Comparison of ENCODE assay signal across 8 mouse cellular contexts in genomic region chr11:75655621-75656545, GRCm38 (mm10). TPM values are rescaled to one million over a fixed set of nuclear protein-coding genes. Genes with fewer than 3 reads are reported as not detected.
DNase-seq lines count a peak whose midpoint lies in the region; ATAC-seq lines count a peak whose summit lies in the region.

No protein-coding gene starts in this region.

- H3K36me3 ChIP-seq in embryonic facial prominence, embryonic 13.5 days: peaks cover 30% of the 10 kb centered on the region
- H3K36me3 ChIP-seq in heart, embryonic 11.5 days (ENCODE audit: control insufficient read depth, insufficient read depth, low read length): peaks cover 14% of the 10 kb centered on the region
- H3K36me3 ChIP-seq in kidney, embryonic 14.5 days (ENCODE audit: control insufficient read depth, insufficient read depth, low read length): peaks cover 19% of the 10 kb centered on the region
- H3K36me3 ChIP-seq in neural tube, embryonic 15.5 days: peaks cover 3% of the 10 kb centered on the region; the same call in 1 of the 2 replicates

- WGBS in embryonic facial prominence, embryonic 13.5 days: 1% methylated on average over 78 of the region's 78 CpGs
- under 1% methylated on average over 77 of the region's 78 CpGs for WGBS in heart, embryonic 11.5 days (ENCODE audit: insufficient replicate concordance)
- WGBS in kidney, embryonic 14.5 days: 1% methylated on average over 78 of the region's 78 CpGs
- 2% methylated on average over 74 of the region's 78 CpGs for WGBS in neural tube, embryonic 15.5 days

- DNase-seq in A20 (ENCODE audit: low read depth, low spot score): peak; percentile 87
- peak; percentile 81 for DNase-seq in adrenal gland, adult 8-10 months
- DNase-seq in lung, adult 18-20 months: peak; percentile 89 to 92
- DNase-seq in testis, postnatal 14 days (ENCODE audit: low spot score): peak; percentile 82

- peak overlapping the region; percentile 84 for H3K4me2 ChIP-seq in embryonic facial prominence, embryonic 13.5 days
- H3K4me2 ChIP-seq in heart, embryonic 11.5 days: peak overlapping the region; percentile 88
- peak overlapping the region; percentile 83 for H3K4me2 ChIP-seq in kidney, embryonic 14.5 days (replicated peaks; ENCODE audit: low read depth, low read length)
- H3K4me2 ChIP-seq in neural tube, embryonic 15.5 days: peak overlapping the region; percentile 99

- H3K9me3 ChIP-seq in embryonic facial prominence, embryonic 13.5 days: no peaks in the 10 kb centered on the region
- H3K9me3 ChIP-seq in heart, embryonic 11.5 days (replicated peaks; ENCODE audit: control insufficient read depth, low read length): no peaks in the 10 kb centered on the region
- no peaks in the 10 kb centered on the region for H3K9me3 ChIP-seq in kidney, embryonic 14.5 days (ENCODE audit: control insufficient read depth, low read length)
- no peaks in the 10 kb centered on the region for H3K9me3 ChIP-seq in neural tube, embryonic 15.5 days (replicated peaks)

- H3K27ac ChIP-seq in embryonic facial prominence, embryonic 13.5 days: peak overlapping the region; percentile 77
- peak overlapping the region; percentile 87 for H3K27ac ChIP-seq in heart, embryonic 11.5 days (ENCODE audit: low read depth, low read length)
- peak overlapping the region; percentile 61 for H3K27ac ChIP-seq in kidney, embryonic 14.5 days (ENCODE audit: low read depth, low read length)
- H3K27ac ChIP-seq in neural tube, embryonic 15.5 days (replicated peaks): 0 out of 2 replicates have a peak overlapping the region, but pooled peaks have one; percentile 48

- peaks cover 48% of the 10 kb centered on the region for H3K4me1 ChIP-seq in embryonic facial prominence, embryonic 13.5 days
- H3K4me1 ChIP-seq in heart, embryonic 11.5 days (ENCODE audit: control insufficient read depth, insufficient read depth, low read length): peaks cover 49% of the 10 kb centered on the region
- peaks cover 35% of the 10 kb centered on the region for H3K4me1 ChIP-seq in kidney, embryonic 14.5 days (ENCODE audit: control insufficient read depth, insufficient read depth, low read length)
- H3K4me1 ChIP-seq in neural tube, embryonic 15.5 days: peaks cover 53% of the 10 kb centered on the region

- peak overlapping the region; percentile 86 for H3K9ac ChIP-seq in embryonic facial prominence, embryonic 13.5 days
- peak overlapping the region; percentile 89 for H3K9ac ChIP-seq in heart, embryonic 11.5 days (ENCODE audit: low read depth, low read length)
- peak overlapping the region; percentile 68 for H3K9ac ChIP-seq in kidney, embryonic 14.5 days (ENCODE audit: low read depth, low read length)
- H3K9ac ChIP-seq in neural tube, embryonic 15.5 days (replicated peaks): peak overlapping the region; percentile 68

- peaks cover 25% of the 10 kb centered on the region for H3K27me3 ChIP-seq in embryonic facial prominence, embryonic 13.5 days
- H3K27me3 ChIP-seq in heart, embryonic 11.5 days (ENCODE audit: control insufficient read depth, insufficient read depth, low read length): no peaks in the 10 kb centered on the region
- H3K27me3 ChIP-seq in kidney, embryonic 14.5 days (ENCODE audit: control insufficient read depth, insufficient read depth, low read length): no peaks in the 10 kb centered on the region
- peaks cover 30% of the 10 kb centered on the region for H3K27me3 ChIP-seq in neural tube, embryonic 15.5 days (replicated peaks)

- ATAC-seq in embryonic facial prominence, embryonic 13.5 days (ENCODE audit: insufficient number of reproducible peaks, insufficient read depth, low FRiP score, low TSS enrichment, low read depth): peak; percentile 61
- ATAC-seq in heart, embryonic 11.5 days (replicated peaks; ENCODE audit: insufficient number of reproducible peaks, low FRiP score, low TSS enrichment): peak; percentile 45
- ATAC-seq in kidney, embryonic 14.5 days (ENCODE audit: low FRiP score, low TSS enrichment): peak; percentile 39
- ATAC-seq in neural tube, embryonic 15.5 days (ENCODE audit: low FRiP score): peak; percentile 34; the same call in 1 of the 2 replicates

- peak overlapping the region; percentile 82 for H3K4me3 ChIP-seq in embryonic facial prominence, embryonic 13.5 days
- peak overlapping the region; percentile 78 for H3K4me3 ChIP-seq in heart, embryonic 11.5 days (ENCODE audit: low read depth, low read length)
- H3K4me3 ChIP-seq in kidney, embryonic 14.5 days (ENCODE audit: low read length): peak overlapping the region; percentile 57
- H3K4me3 ChIP-seq in neural tube, embryonic 15.5 days (replicated peaks): peak overlapping the region; percentile 67

RNA-seq across cellular contexts. Expression of gene Myo1c, which starts 5.6 kb away (rescaled TPM):
- 100 to 1,000 TPM; 151 to 208 (median 180) TPM for total RNA-seq in adrenal gland, adult 8-10 months (2022)
- 38.3 and 43.8 TPM in 2 replicates for polyA plus RNA-seq in embryonic facial prominence, embryonic 13.5 days (2015; fragmentation: Nextera tagmentation; extraction: Ambion mirVana)
- 33.0 and 54.5 TPM in 2 replicates for polyA plus RNA-seq in heart, embryonic 11.5 days (2014; fragmentation: Nextera tagmentation; extraction: Ambion mirVana)
- polyA plus RNA-seq in kidney, embryonic 14.5 days (2014; fragmentation: Nextera tagmentation; extraction: Ambion mirVana): 21.5 and 32.0 TPM in 2 replicates
- polyA plus RNA-seq in neural tube, embryonic 15.5 days (2015; fragmentation: Nextera tagmentation; extraction: Ambion mirVana): 12.4 and 22.0 TPM in 2 replicates

RNA-seq across cellular contexts. Expression of gene Crk, which starts 23.2 kb away (rescaled TPM):
- total RNA-seq in adrenal gland, adult 8-10 months (2022): 100 to 1,000 TPM; 115 to 125 (median 117) TPM
- polyA plus RNA-seq in embryonic facial prominence, embryonic 13.5 days (2015; fragmentation: Nextera tagmentation; extraction: Ambion mirVana): 123 and 136 TPM in 2 replicates
- 90.3 and 97.4 TPM in 2 replicates for polyA plus RNA-seq in heart, embryonic 11.5 days (2014; fragmentation: Nextera tagmentation; extraction: Ambion mirVana)
- 66.1 and 119 TPM in 2 replicates for polyA plus RNA-seq in kidney, embryonic 14.5 days (2014; fragmentation: Nextera tagmentation; extraction: Ambion mirVana)
- 102 and 107 TPM in 2 replicates for polyA plus RNA-seq in neural tube, embryonic 15.5 days (2015; fragmentation: Nextera tagmentation; extraction: Ambion mirVana)

RNA-seq across cellular contexts. Expression of gene Inpp5k, which starts 25.1 kb away (rescaled TPM):
- 10 to 100 TPM; 46.2 to 62.5 (median 53.6) TPM for total RNA-seq in adrenal gland, adult 8-10 months (2022)
- 23.2 and 26.2 TPM in 2 replicates for polyA plus RNA-seq in embryonic facial prominence, embryonic 13.5 days (2015; fragmentation: Nextera tagmentation; extraction: Ambion mirVana)
- 19.7 and 21.0 TPM in 2 replicates for polyA plus RNA-seq in heart, embryonic 11.5 days (2014; fragmentation: Nextera tagmentation; extraction: Ambion mirVana)
- polyA plus RNA-seq in kidney, embryonic 14.5 days (2014; fragmentation: Nextera tagmentation; extraction: Ambion mirVana): 24.9 and 30.1 TPM in 2 replicates
- polyA plus RNA-seq in neural tube, embryonic 15.5 days (2015; fragmentation: Nextera tagmentation; extraction: Ambion mirVana): 39.0 and 39.7 TPM in 2 replicates

Comparison
In these comparisons a context has a peak if more than half of its experiments do, and no peak if none do; other contexts are left out.
1. Peak in every context shown above with its lines: DNase-seq, ATAC-seq, H3K4me3 ChIP-seq and H3K27ac ChIP-seq.